Mouse (Mus musculus) liver, embryonic 14.5 days (tissue): ENCODE measurements around the gene Epyc.

Source experiments
- CTCF ChIP-seq: IDR thresholded peaks from 2 replicates; pipeline ENCODE4 v1.5.1; 2016; ENCODE audit warnings: antibody characterized with exemption, low read depth, control low read depth
- EP300 ChIP-seq: IDR thresholded peaks from 2 replicates; pipeline ENCODE4 v1.6.1; 2016; ENCODE audit warnings: antibody characterized with exemption, low read depth

DNA sequence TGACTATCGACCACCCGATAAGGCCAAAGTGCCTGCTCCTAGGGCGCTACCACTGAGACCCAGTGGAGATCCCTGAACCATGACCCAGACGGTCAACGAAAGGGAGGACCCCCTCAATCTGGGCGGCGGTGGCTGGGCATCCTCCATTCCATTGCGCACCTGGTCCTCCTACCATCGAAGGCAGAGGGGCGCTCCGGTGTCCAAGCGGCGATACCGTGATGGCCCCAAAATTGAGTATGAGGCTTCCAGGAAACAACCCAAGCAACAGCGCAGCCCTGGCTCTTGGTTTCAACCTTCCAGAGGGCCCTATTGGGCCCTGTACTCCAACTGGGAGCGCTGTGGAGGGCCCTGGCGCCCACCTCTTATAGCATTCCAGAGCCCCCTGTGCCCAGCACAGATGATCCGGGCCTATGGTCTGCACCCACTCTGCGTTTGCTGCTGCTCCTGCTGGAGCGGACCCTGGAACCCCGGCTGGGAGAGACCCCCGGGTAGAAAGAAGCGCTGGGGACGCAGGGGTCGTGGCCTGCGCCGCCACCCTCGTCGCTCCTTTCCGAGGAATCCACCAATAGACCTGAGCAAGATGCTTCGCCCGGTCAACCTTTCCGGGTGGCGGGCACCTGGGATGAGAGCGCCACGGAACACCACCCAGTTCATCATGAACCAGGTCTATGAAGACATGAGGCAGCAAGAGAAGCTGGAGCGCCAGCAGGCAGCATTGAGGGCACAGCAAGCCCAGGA lies 49.7 kb downstream of the Epyc start:
- TF ChIP-seq EP300: no peak
- no peak for TF ChIP-seq CTCF
